Mouse (Mus musculus) G1E-ER4 (cell line): Measurements from ENCODE around the gene Shisa9. TPM values are rescaled to one million over a fixed set of nuclear protein-coding genes. Genes with fewer than 3 reads are reported as not detected.

Source experiments
- GATA1 ChIP-seq: IDR thresholded peaks from one replicate; pipeline ENCODE4 v1.8.0; 2012; ENCODE audit warnings: low read length, inconsistent platforms
- polyA plus RNA-seq: library from polyadenylated mRNA; stranded (reverse); fragments of >175 nt; gene quantifications from 2 replicates; pipeline ENCODE4 v1.2.3, GENCODE M21; 2012

Shisa9 gene
- polyA plus RNA-seq = not detected in 2 replicates

- no peak for TF ChIP-seq GATA1
Observed at GRCm38 (mm10) chr16:11983616-11984270, at the start of gene Shisa9. Shisa9 (plus strand) TSS chr16:11984113.

GRCm38 (mm10) chr16:11940477-11940876, 43.4 kb upstream of the Shisa9 start:
- TF ChIP-seq GATA1 = no peak

- no peak for TF ChIP-seq GATA1
Observed at GRCm38 (mm10) chr16:11960691-11961090, 23.2 kb upstream of the Shisa9 start.

- TF ChIP-seq GATA1 = no peak
Observed at GRCm38 (mm10) chr16:11966041-11966440, 17.9 kb upstream of the Shisa9 start.

- TF ChIP-seq GATA1 = no peak
Observed at GRCm38 (mm10) chr16:11967579-11967978, 16.3 kb upstream of the Shisa9 start.

- TF ChIP-seq GATA1 = no peak
Observed at GRCm38 (mm10) chr16:11973707-11974106, 10.2 kb upstream of the Shisa9 start.

GRCm38 (mm10) chr16:11976737-11977136, 7.2 kb upstream of the Shisa9 start:
- TF ChIP-seq GATA1 = no peak

GRCm38 (mm10) chr16:11980764-11981163, 3.1 kb upstream of the Shisa9 start:
- TF ChIP-seq GATA1 = no peak

GRCm38 (mm10) chr16:11983106-11983615, 752 bp upstream of the Shisa9 start:
- TF ChIP-seq GATA1 = no peak

- no peak for TF ChIP-seq GATA1
Observed at GRCm38 (mm10) chr16:11984271-11984791, 418 bp downstream of the Shisa9 start.

GRCm38 (mm10) chr16:11987056-11987455, 3.1 kb downstream of the Shisa9 start:
- TF ChIP-seq GATA1 = no peak

GRCm38 (mm10) chr16:12005177-12005576, 21.3 kb downstream of the Shisa9 start:
- no peak for TF ChIP-seq GATA1

GRCm38 (mm10) chr16:12010136-12010535, 26.2 kb downstream of the Shisa9 start:
- TF ChIP-seq GATA1 = no peak

GRCm38 (mm10) chr16:12012747-12013146, 28.8 kb downstream of the Shisa9 start:
- no peak for TF ChIP-seq GATA1

GRCm38 (mm10) chr16:12014523-12014922, 30.6 kb downstream of the Shisa9 start:
- no peak for TF ChIP-seq GATA1

- no peak for TF ChIP-seq GATA1
Observed at GRCm38 (mm10) chr16:12017921-12018618, 34.2 kb downstream of the Shisa9 start.
